Mouse (Mus musculus): Measurements from ENCODE around the gene Tmem97. TPM values are rescaled to one million over a fixed set of nuclear protein-coding genes. Genes with fewer than 3 reads are reported as not detected.
"Not testable (repeated sequence)": the region's sequence is repeated elsewhere in the genome, so short reads cannot be mapped to it uniquely, and the experiment has no call there.

The Tmem97 gene
- polyA plus RNA-seq, 1 experiment from 2014 or later: 66.7 TPM

GRCm38 (mm10) chr11:78549491-78549987, 1.0 kb downstream of the Tmem97 start:
- 11% methylated on average over 5 of the region's 5 CpGs for WGBS
- ATAC-seq (ENCODE audit: insufficient number of reproducible peaks, insufficient read depth, low FRiP score, low TSS enrichment, low read depth): no peak
- H3K36me3 ChIP-seq: peaks cover 11% of the 10 kb centered on the region
- no peak overlapping the region for H3K27ac ChIP-seq
- H3K27me3 ChIP-seq: no peaks in the 10 kb centered on the region
- H3K9me3 ChIP-seq: peaks cover 3% of the 10 kb centered on the region; the same call in 1 of the 2 replicates
- H3K4me3 ChIP-seq: peak overlapping the region; percentile 71
- peak overlapping the region; percentile 74 for H3K4me2 ChIP-seq
- H3K4me1 ChIP-seq: peaks cover 20% of the 10 kb centered on the region
- H3K9ac ChIP-seq: peak overlapping the region; percentile 81

- no peak overlapping the region for H3K9ac ChIP-seq
- no peak overlapping the region for H3K4me2 ChIP-seq
- 92% methylated on average over 2 of the region's 2 CpGs for WGBS
- H3K27ac ChIP-seq: no peak overlapping the region
- H3K27me3 ChIP-seq: no peaks in the 10 kb centered on the region
- H3K9me3 ChIP-seq: peaks cover 3% of the 10 kb centered on the region; the same call in 1 of the 2 replicates
- H3K4me1 ChIP-seq: peaks cover 20% of the 10 kb centered on the region
- peaks cover 25% of the 10 kb centered on the region for H3K36me3 ChIP-seq
- no peak for ATAC-seq (ENCODE audit: insufficient number of reproducible peaks, insufficient read depth, low FRiP score, low TSS enrichment, low read depth)
- no peak overlapping the region for H3K4me3 ChIP-seq
Measured at GRCm38 (mm10) chr11:78547718-78548460, 2.7 kb downstream of the Tmem97 start.

- Histone ChIP-seq H3K36me3 (peaks cover 45% of the 10 kb centered on the region), H3K9me3 (no peaks in the 10 kb centered on the region), H3K4me2 (no peak overlapping the region), H3K27ac (no peak overlapping the region), H3K4me1 (peaks cover 16% of the 10 kb centered on the region), H3K9ac (peak overlapping the region; percentile 27; the same call in 1 of the 2 replicates), H3K4me3 (no peak overlapping the region), H3K27me3 (no peaks in the 10 kb centered on the region)
- ATAC-seq (ENCODE audit: insufficient number of reproducible peaks, insufficient read depth, low FRiP score, low TSS enrichment, low read depth): no peak
- WGBS: 76% methylated on average over 8 of the region's 8 CpGs
Measured at GRCm38 (mm10) chr11:78545181-78545580, 5.4 kb downstream of the Tmem97 start.

- no peak overlapping the region for H3K4me3 ChIP-seq
- H3K4me2 ChIP-seq: no peak overlapping the region
- H3K9me3 ChIP-seq: no peaks in the 10 kb centered on the region
- no peak overlapping the region for H3K27ac ChIP-seq
- H3K9ac ChIP-seq: no peak overlapping the region
- peaks cover 13% of the 10 kb centered on the region for H3K4me1 ChIP-seq
- WGBS: 95% methylated on average over 7 of the region's 7 CpGs
- H3K27me3 ChIP-seq: no peaks in the 10 kb centered on the region
- no peak for ATAC-seq (ENCODE audit: insufficient number of reproducible peaks, insufficient read depth, low FRiP score, low TSS enrichment, low read depth)
- H3K36me3 ChIP-seq: peaks cover 49% of the 10 kb centered on the region
Measured at GRCm38 (mm10) chr11:78544449-78545111, 6.0 kb downstream of the Tmem97 start.

- H3K36me3 ChIP-seq: peaks cover 59% of the 10 kb centered on the region
- no peak overlapping the region for H3K4me3 ChIP-seq
- H3K27ac ChIP-seq: no peak overlapping the region
- WGBS: 80% methylated on average over 3 of the region's 3 CpGs
- H3K9ac ChIP-seq: no peak overlapping the region
- H3K9me3 ChIP-seq: no peaks in the 10 kb centered on the region
- H3K4me2 ChIP-seq: no peak overlapping the region
- H3K4me1 ChIP-seq: peaks cover 16% of the 10 kb centered on the region
- ATAC-seq (ENCODE audit: insufficient number of reproducible peaks, insufficient read depth, low FRiP score, low TSS enrichment, low read depth): no peak
- H3K27me3 ChIP-seq: no peaks in the 10 kb centered on the region
Measured at GRCm38 (mm10) chr11:78540358-78540757, 10.2 kb downstream of the Tmem97 start.

GRCm38 (mm10) chr11:78536690-78537084, 13.9 kb downstream of the Tmem97 start:
- Histone ChIP-seq H3K4me1 (peaks cover 27% of the 10 kb centered on the region), H3K4me2 (peak overlapping the region; percentile 86), H3K36me3 (peaks cover 31% of the 10 kb centered on the region), H3K4me3 (peak overlapping the region; percentile 86), H3K9me3 (no peaks in the 10 kb centered on the region), H3K27me3 (no peaks in the 10 kb centered on the region), H3K9ac (peak overlapping the region; percentile 89), H3K27ac (peak overlapping the region; percentile 96)
- 3% methylated on average over 14 of the region's 14 CpGs for whole genome bisulfite sequencing
- 0 out of 2 replicates have a peak, but pooled peaks have one; percentile 0 for ATAC-seq (ENCODE audit: insufficient number of reproducible peaks, insufficient read depth, low FRiP score, low TSS enrichment, low read depth)

- Histone ChIP-seq H3K27ac (peak within 1 kb of the TSS; percentile 96), H3K4me1 (peaks cover 27% of the 10 kb centered on the region), H3K4me2 (peak within 1 kb of the TSS; percentile 86), H3K9ac (peak within 1 kb of the TSS; percentile 89), H3K4me3 (peak within 1 kb of the TSS; percentile 86), H3K27me3 (no peaks in the 10 kb centered on the region), H3K9me3 (no peaks in the 10 kb centered on the region), H3K36me3 (peaks cover 29% of the 10 kb centered on the region)
- under 1% methylated on average over 52 of the region's 52 CpGs for WGBS
- peak; percentile 97 for ATAC-seq (ENCODE audit: insufficient number of reproducible peaks, insufficient read depth, low FRiP score, low TSS enrichment, low read depth)
Measured at GRCm38 (mm10) chr11:78536080-78536689, 14.4 kb downstream of the Tmem97 start, which contains the start of the genes Tnfaip1 and Ift20. TSS of gene Tnfaip1 (minus strand) at chr11:78536332. TSS of gene Ift20 (plus strand) at chr11:78536361.

- peak overlapping the region; percentile 96 for H3K27ac ChIP-seq
- under 1% methylated on average over 23 of the region's 23 CpGs for WGBS
- peaks cover 27% of the 10 kb centered on the region for H3K4me1 ChIP-seq
- H3K36me3 ChIP-seq: peaks cover 29% of the 10 kb centered on the region
- no peaks in the 10 kb centered on the region for H3K27me3 ChIP-seq
- peak overlapping the region; percentile 86 for H3K4me3 ChIP-seq
- ATAC-seq (ENCODE audit: insufficient number of reproducible peaks, insufficient read depth, low FRiP score, low TSS enrichment, low read depth): no peak; the same call in 1 of the 2 replicates
- H3K4me2 ChIP-seq: peak overlapping the region; percentile 86
- peak overlapping the region; percentile 86 for H3K9ac ChIP-seq
- no peaks in the 10 kb centered on the region for H3K9me3 ChIP-seq
Measured at GRCm38 (mm10) chr11:78535376-78536079, 15.0 kb downstream of the Tmem97 start.

GRCm38 (mm10) chr11:78534516-78534915, 16.1 kb downstream of the Tmem97 start:
- 85% methylated on average over 4 of the region's 4 CpGs for WGBS

GRCm38 (mm10) chr11:78531515-78531914, 19.1 kb downstream of the Tmem97 start:
- H3K36me3 ChIP-seq: peaks cover 47% of the 10 kb centered on the region
- 94% methylated on average over 10 of the region's 10 CpGs for WGBS

More at GRCm38 (mm10) chr11:78534516-78534915, 16.1 kb downstream of the Tmem97 start:
- ATAC-seq (ENCODE audit: insufficient number of reproducible peaks, insufficient read depth, low FRiP score, low TSS enrichment, low read depth): no peak
- Histone ChIP-seq H3K4me3 (peak overlapping the region; percentile 86), H3K36me3 (peaks cover 31% of the 10 kb centered on the region), H3K4me1 (peaks cover 27% of the 10 kb centered on the region), H3K9ac (no peak overlapping the region), H3K27me3 (no peaks in the 10 kb centered on the region), H3K4me2 (peak overlapping the region; percentile 86), H3K9me3 (no peaks in the 10 kb centered on the region), H3K27ac (no peak overlapping the region)

GRCm38 (mm10) chr11:78531046-78531445, 19.5 kb downstream of the Tmem97 start:
- Histone ChIP-seq H3K4me2 (no peak overlapping the region), H3K4me3 (no peak overlapping the region), H3K9ac (no peak overlapping the region), H3K27ac (0 out of 2 replicates have a peak overlapping the region, but pooled peaks have one; percentile 22), H3K4me1 (peaks cover 11% of the 10 kb centered on the region), H3K27me3 (no peaks in the 10 kb centered on the region), H3K9me3 (no peaks in the 10 kb centered on the region), H3K36me3 (peaks cover 52% of the 10 kb centered on the region)
- no peak for ATAC-seq (ENCODE audit: insufficient number of reproducible peaks, insufficient read depth, low FRiP score, low TSS enrichment, low read depth)
- 64% methylated on average over 6 of the region's 6 CpGs for WGBS

More at GRCm38 (mm10) chr11:78531515-78531914, 19.1 kb downstream of the Tmem97 start:
- H3K4me1 ChIP-seq: peaks cover 11% of the 10 kb centered on the region
- not testable (repeated sequence) for H3K27ac ChIP-seq; H3K9ac ChIP-seq; ATAC-seq (ENCODE audit: insufficient number of reproducible peaks, insufficient read depth, low FRiP score, low TSS enrichment, low read depth); H3K9me3 ChIP-seq; H3K4me2 ChIP-seq; H3K4me3 ChIP-seq; H3K27me3 ChIP-seq
